ENCODE assay signal across 11 mouse cellular contexts in the genomic region with DNA sequence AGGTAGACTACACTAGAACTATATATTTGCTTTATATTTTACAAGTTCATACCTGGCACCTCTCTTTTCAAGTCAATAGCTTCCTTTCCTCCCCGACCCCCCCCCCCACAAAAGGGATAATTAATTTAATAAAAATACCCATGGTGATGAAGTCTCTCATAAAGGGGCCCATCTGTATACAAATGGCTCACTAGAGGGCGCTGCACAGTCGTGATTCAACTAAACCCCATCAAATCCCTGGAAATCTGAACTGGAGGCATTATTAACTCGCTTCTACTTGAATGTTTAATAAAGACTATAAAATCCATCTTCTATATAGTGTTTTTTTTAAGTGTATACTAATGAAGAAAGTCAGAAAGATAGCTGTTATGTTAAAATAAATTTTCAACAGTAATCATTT. TPM values are rescaled to one million over a fixed set of nuclear protein-coding genes. Genes with fewer than 3 reads are reported as not detected.
A peak's percentile ranks its signal among the peaks of the same experiment; 100 is the strongest.
DNase-seq lines count a peak whose midpoint lies in the region; ATAC-seq and TF ChIP-seq lines count a peak whose summit lies in the region.
"Had no signal": no experiment of that assay in that cellular context is flagged by ENCODE, and none has a peak within 500 bp of the region (broad histone marks: within the 10 kb centered on the region; RNA-seq: fewer than 3 reads in every experiment).

No protein-coding gene starts in this region.

- ATAC-seq in intestine, embryonic 14.5 days (replicated peaks; ENCODE audit: low FRiP score, low TSS enrichment, low read depth): no peak
- ATAC-seq in intestine, embryonic 16.5 days: no peak
- no peak for ATAC-seq in embryonic facial prominence, embryonic 14.5 days (ENCODE audit: low read depth)

- no peak for TF ChIP-seq POLR2A in CH12.LX (IDR thresholded peaks at IDR 0.05; ENCODE audit: low read depth, low read length)

- no peak for TF ChIP-seq EP300 in CH12.LX (IDR thresholded peaks at IDR 0.05; ENCODE audit: low read length)

- dilution Hi-C loops in CH12.LX (cut with MboI; ENCODE audit: extremely low pct_ligation_motif_present, extremely low pct_unique_long_range_greater_than_20kb, low sequenced_read_pairs): no loop called here

- no peaks in the 10 kb centered on the region for H3K27me3 ChIP-seq in intestine, embryonic 14.5 days (replicated peaks; ENCODE audit: control insufficient read depth, insufficient read depth, low read length)
- H3K27me3 ChIP-seq in intestine, embryonic 16.5 days (replicated peaks; ENCODE audit: control insufficient read depth, insufficient read depth, low read length): no peaks in the 10 kb centered on the region
- H3K27me3 ChIP-seq in CH12.LX (replicated peaks): no peaks in the 10 kb centered on the region
- no peaks in the 10 kb centered on the region for H3K27me3 ChIP-seq in embryonic facial prominence, embryonic 14.5 days (replicated peaks; ENCODE audit: control insufficient read depth, insufficient read depth, low read length)
- H3K27me3 ChIP-seq: embryonic facial prominence, embryonic 15.5 days; limb, embryonic 13.5 days; stomach, embryonic 15.5 days had no signal

- H3K4me2 ChIP-seq in intestine, embryonic 14.5 days (ENCODE audit: low read length): no peak overlapping the region
- H3K4me2 ChIP-seq in intestine, embryonic 16.5 days (ENCODE audit: low read depth, low read length): no peak overlapping the region
- no peak overlapping the region for H3K4me2 ChIP-seq in CH12.LX (ENCODE audit: insufficient read depth, low read depth, poor library complexity, severe bottlenecking)
- H3K4me2 ChIP-seq in embryonic facial prominence, embryonic 14.5 days (ENCODE audit: low read depth, low read length): no peak overlapping the region
- H3K4me2 ChIP-seq: embryonic facial prominence, embryonic 15.5 days; limb, embryonic 13.5 days; stomach, embryonic 15.5 days had no signal

- 12% methylated on average over 4 of the region's 4 CpGs for WGBS in intestine, embryonic 14.5 days
- WGBS in intestine, embryonic 16.5 days: 11% methylated on average over 4 of the region's 4 CpGs
- WGBS in embryonic facial prominence, embryonic 14.5 days: 8% methylated on average over 4 of the region's 4 CpGs

- in situ Hi-C loops in CH12.LX (cut with MboI; ENCODE audit: low pct_ligation_motif_present, low pct_unique_long_range_greater_than_20kb, low sequenced_read_pairs): no loop called here

- peak in 1 of 2 experiments; percentile 76; a peak in 3 of 4 replicates for TF ChIP-seq CTCF in CH12.LX (conservative IDR thresholded peaks at IDR 0.05 in 1 of 2, IDR thresholded peaks at IDR 0.05 in 1 of 2; ENCODE audit: low read depth in 2 of 2, low read length in 2 of 2)

- H3K4me3 ChIP-seq in intestine, embryonic 14.5 days (ENCODE audit: low read depth, low read length): no peak overlapping the region
- no peak overlapping the region for H3K4me3 ChIP-seq in intestine, embryonic 16.5 days (ENCODE audit: low read length)
- no peak overlapping the region for H3K4me3 ChIP-seq in CH12.LX (replicated peaks in 1 of 3; ENCODE audit: low read depth in 2 of 3, low read length in 2 of 3, poor library complexity in 1 of 3)
- no peak overlapping the region for H3K4me3 ChIP-seq in embryonic facial prominence, embryonic 14.5 days (ENCODE audit: low read depth, low read length)
- H3K4me3 ChIP-seq: embryonic facial prominence, embryonic 15.5 days; limb, embryonic 13.5 days; stomach, embryonic 15.5 days had no signal

- H3K4me1 ChIP-seq in intestine, embryonic 14.5 days (replicated peaks; ENCODE audit: control insufficient read depth, insufficient read depth, low read length): no peaks in the 10 kb centered on the region
- no peaks in the 10 kb centered on the region for H3K4me1 ChIP-seq in intestine, embryonic 16.5 days (ENCODE audit: control insufficient read depth, insufficient read depth, low read length)
- H3K4me1 ChIP-seq in CH12.LX (ENCODE audit: control insufficient read depth in 1 of 2, insufficient read depth in 2 of 2): 0 out of 4 replicates have a peak, but pooled peaks cover 0 to 2% of the 10 kb centered on the region in 2 experiments
- H3K4me1 ChIP-seq in embryonic facial prominence, embryonic 14.5 days (ENCODE audit: control insufficient read depth, insufficient read depth, low read length): no peaks in the 10 kb centered on the region
- H3K4me1 ChIP-seq: embryonic facial prominence, embryonic 15.5 days; limb, embryonic 13.5 days; stomach, embryonic 15.5 days had no signal

- no peaks in the 10 kb centered on the region for H3K9me3 ChIP-seq in intestine, embryonic 14.5 days (ENCODE audit: control insufficient read depth, low read length)
- no peaks in the 10 kb centered on the region for H3K9me3 ChIP-seq in intestine, embryonic 16.5 days (ENCODE audit: control insufficient read depth, low read length)
- no peaks in the 10 kb centered on the region for H3K9me3 ChIP-seq in CH12.LX (replicated peaks; ENCODE audit: low read length)
- H3K9me3 ChIP-seq in embryonic facial prominence, embryonic 14.5 days (ENCODE audit: control insufficient read depth, low read length): no peaks in the 10 kb centered on the region
- H3K9me3 ChIP-seq: embryonic facial prominence, embryonic 15.5 days; limb, embryonic 13.5 days; stomach, embryonic 15.5 days had no signal

- no peak overlapping the region for H3K9ac ChIP-seq in intestine, embryonic 14.5 days (ENCODE audit: low read length)
- no peak overlapping the region for H3K9ac ChIP-seq in intestine, embryonic 16.5 days (ENCODE audit: low read depth, low read length)
- H3K9ac ChIP-seq in CH12.LX (ENCODE audit: insufficient read depth, low read depth): no peak overlapping the region
- H3K9ac ChIP-seq in embryonic facial prominence, embryonic 14.5 days (ENCODE audit: low read depth, low read length): no peak overlapping the region
- H3K9ac ChIP-seq: embryonic facial prominence, embryonic 15.5 days; limb, embryonic 13.5 days; stomach, embryonic 15.5 days had no signal

- peak; percentile 61 for DNase-seq in intestine, embryonic 14.5 days (ENCODE audit: low spot score)
- DNase-seq in CH12.LX (ENCODE audit: extremely low read depth): peak; percentile 41
- peak; percentile 39 for DNase-seq in adrenal gland, adult 2 months
- DNase-seq in embryonic facial prominence, embryonic 14.5 days (ENCODE audit: low spot score): peak; percentile 70
- peak; percentile 33 for DNase-seq in layer of hippocampus, adult 9-10 months (ENCODE audit: low spot score)
- DNase-seq in retina, adult 2 months (ENCODE audit: low read depth, low spot score): peak; percentile 30
- no peak for DNase-seq in spleen, postnatal 4 days (ENCODE audit: low spot score in 2 of 2)

- no peak overlapping the region for H3K27ac ChIP-seq in intestine, embryonic 14.5 days (ENCODE audit: low read depth)
- no peak overlapping the region for H3K27ac ChIP-seq in intestine, embryonic 16.5 days (ENCODE audit: low read length)
- H3K27ac ChIP-seq in CH12.LX (ENCODE audit: insufficient read depth, low read depth): no peak overlapping the region
- no peak overlapping the region for H3K27ac ChIP-seq in embryonic facial prominence, embryonic 14.5 days (replicated peaks; ENCODE audit: low read depth, low read length)
- H3K27ac ChIP-seq: embryonic facial prominence, embryonic 15.5 days; limb, embryonic 13.5 days; stomach, embryonic 15.5 days had no signal

- H3K79me2 ChIP-seq in CH12.LX (replicated peaks; ENCODE audit: control insufficient read depth, extremely low read depth, insufficient read depth, poor library complexity, severe bottlenecking): no peaks in the 10 kb centered on the region

- TF ChIP-seq RAD21 in CH12.LX (IDR thresholded peaks at IDR 0.05; ENCODE audit: low read depth, low read length): peak; percentile 65

- no peaks in the 10 kb centered on the region for H3K36me3 ChIP-seq in intestine, embryonic 14.5 days (ENCODE audit: control insufficient read depth, insufficient read depth, low read length)
- H3K36me3 ChIP-seq in intestine, embryonic 16.5 days (ENCODE audit: control insufficient read depth, insufficient read depth, low read length): no peaks in the 10 kb centered on the region
- H3K36me3 ChIP-seq in CH12.LX (replicated peaks in 1 of 2; ENCODE audit: control insufficient read depth in 1 of 2, insufficient read depth in 1 of 2, low read length in 1 of 2): no peaks in the 10 kb centered on the region
- H3K36me3 ChIP-seq in embryonic facial prominence, embryonic 14.5 days (ENCODE audit: control insufficient read depth, insufficient read depth, low read length): no peaks in the 10 kb centered on the region
- H3K36me3 ChIP-seq: embryonic facial prominence, embryonic 15.5 days; limb, embryonic 13.5 days; stomach, embryonic 15.5 days had no signal

TF ChIP-seq in CH12.LX, 34 proteins besides CTCF, POLR2A, EP300 and RAD21:
- TF ChIP-seq USF2 (conservative IDR thresholded peaks at IDR 0.05; ENCODE audit: low read depth, low read length): no peak
- no peak for TF ChIP-seq NRF1 (IDR thresholded peaks at IDR 0.05; ENCODE audit: low read depth, low read length)
- TF ChIP-seq SMC3 (IDR thresholded peaks at IDR 0.05; ENCODE audit: low read depth, low read length): peak; percentile 63
- no peak for TF ChIP-seq TCF12 (IDR thresholded peaks at IDR 0.05; ENCODE audit: low read depth, low read length)

RNA-seq across cellular contexts. Expression of gene D3Ertd254e, which starts 30.7 kb away (rescaled TPM):
- polyA plus RNA-seq in intestine, embryonic 14.5 days (2014; fragmentation: Nextera tagmentation; extraction: Ambion mirVana): 7.8 and 8.4 TPM in 2 replicates
- polyA plus RNA-seq in intestine, embryonic 16.5 days (2015; fragmentation: Nextera tagmentation; extraction: Ambion mirVana): 3.9 and 4.2 TPM in 2 replicates
- 3.0 and 3.4 TPM in 2 replicates for total RNA-seq in CH12.LX (2012; rRNA removed)
- 5.0 and 5.8 TPM in 2 replicates for total RNA-seq in CH12.LX (2014; rRNA removed)
- polyA plus RNA-seq in CH12.LX (2012; ENCODE audit: insufficient read length, low read depth): 4.7 and 4.8 TPM in 2 replicates
- total RNA-seq in adrenal gland, adult 2 months (2021): 1 to 10 TPM; 7.2 to 7.5 TPM
- 0.36 and 0.44 TPM in 2 replicates for polyA plus RNA-seq in adrenal gland, adult 2 months (2012; rRNA removed)
- polyA plus RNA-seq in embryonic facial prominence, embryonic 14.5 days (2014; fragmentation: Nextera tagmentation; extraction: Ambion mirVana): 7.1 and 8.4 TPM in 2 replicates

RNA-seq across cellular contexts. Expression of gene Qrfpr, which starts 40.6 kb away (rescaled TPM):
- polyA plus RNA-seq in intestine, embryonic 14.5 days (2014; fragmentation: Nextera tagmentation; extraction: Ambion mirVana): 0.35 TPM in 1 of 2 replicates, not detected in the other
- not detected in 2 replicates for polyA plus RNA-seq in intestine, embryonic 16.5 days (2015; fragmentation: Nextera tagmentation; extraction: Ambion mirVana)
- not detected in 2 replicates for total RNA-seq in CH12.LX (2012; rRNA removed)
- not detected in 2 replicates for total RNA-seq in CH12.LX (2014; rRNA removed)
- not detected in 2 replicates for polyA plus RNA-seq in CH12.LX (2012; ENCODE audit: insufficient read length, low read depth)
- total RNA-seq in adrenal gland, adult 2 months (2021): not detected
- polyA plus RNA-seq in adrenal gland, adult 2 months (2012; rRNA removed): not detected in 2 replicates
- 0.35 and 0.72 TPM in 2 replicates for polyA plus RNA-seq in embryonic facial prominence, embryonic 14.5 days (2014; fragmentation: Nextera tagmentation; extraction: Ambion mirVana)

Comparison
In these comparisons a context has a peak if more than half of its experiments do, and no peak if none do; other contexts are left out.
1. DNase-seq: peak in intestine, embryonic 14.5 days (single experiment), CH12.LX (single experiment), adrenal gland, adult 2 months (single experiment), embryonic facial prominence, embryonic 14.5 days (single experiment), layer of hippocampus, adult 9-10 months (single experiment) and retina, adult 2 months (single experiment); none in spleen, postnatal 4 days (0 of 2).